Mouse (Mus musculus): ENCODE results near the gene Akr1c12.

DNA sequence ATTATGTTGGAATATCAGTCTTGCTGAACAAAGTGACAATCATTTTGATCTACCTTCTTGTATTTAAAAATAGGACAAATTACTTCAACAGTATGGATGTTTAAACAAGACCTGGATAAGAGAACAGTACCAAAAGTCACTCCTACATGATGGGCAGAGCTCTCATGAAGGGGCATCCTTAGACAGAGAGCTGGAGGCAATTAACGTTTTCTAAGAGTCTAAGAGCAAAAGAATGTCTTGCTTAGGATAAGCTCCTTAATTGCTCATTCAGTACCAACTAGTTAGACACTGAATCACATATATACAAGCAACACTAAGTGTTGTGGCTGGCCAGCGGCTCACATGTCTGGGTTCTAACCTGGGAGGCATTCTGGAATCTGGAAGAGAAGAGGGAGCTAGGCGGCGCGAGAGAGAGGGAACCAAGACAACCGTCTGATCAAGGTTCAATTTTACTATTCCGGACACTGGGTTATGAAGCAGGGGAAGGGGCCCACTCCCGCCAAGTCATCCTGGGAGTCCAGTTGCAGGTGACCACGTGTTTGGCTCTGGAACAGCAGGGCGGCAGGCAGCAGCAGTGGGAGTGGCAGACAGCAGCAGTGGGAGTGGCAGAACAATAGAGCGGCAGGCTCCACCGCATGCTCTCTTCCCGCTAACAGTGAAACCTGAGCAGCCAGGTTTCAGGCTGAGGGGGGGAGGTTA is 34.2 kb downstream of the Akr1c12 start:
- TF ChIP-seq POLR2A (IDR thresholded peaks at IDR 0.05; ENCODE audit: low read depth, low read length) (no peak), CTCF (IDR thresholded peaks at IDR 0.05; ENCODE audit: extremely low read depth, insufficient read length, insufficient replicate concordance, low read depth, low read length) (no peak)
